Mouse (Mus musculus): Measurements from ENCODE around the gene Pdcd6.

DNA sequence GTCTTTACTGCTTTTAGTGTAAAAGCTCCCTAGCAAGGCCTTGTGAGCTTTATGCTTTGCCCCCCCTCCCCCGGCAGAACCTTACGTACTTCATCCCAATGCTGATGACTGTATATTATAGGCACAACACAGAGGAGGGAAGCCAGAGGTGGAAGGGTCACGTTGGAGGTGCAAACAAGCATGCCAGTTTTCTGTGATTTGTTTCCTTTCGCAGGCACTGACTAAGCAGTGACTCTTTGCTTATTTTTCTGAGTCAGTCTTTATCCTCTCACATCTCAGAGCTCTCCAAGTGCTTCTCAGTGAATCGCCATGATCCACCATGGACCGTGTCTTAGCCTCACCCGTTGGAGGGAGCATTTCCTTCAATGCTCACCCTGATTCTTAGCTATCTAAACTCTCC, 21.0 kb downstream of the Pdcd6 start:
- TF ChIP-seq POLR2A (IDR thresholded peaks at IDR 0.05; ENCODE audit: borderline replicate concordance, extremely low read depth, low read depth, low read length) (no peak), CTCF (IDR thresholded peaks at IDR 0.05; ENCODE audit: insufficient read depth, low read length) (no peak)
